ENCODE assay signal across 8 mouse cellular contexts in genomic region chr5:111228302-111229040, GRCm38 (mm10).
DNase-seq lines count a peak whose midpoint lies in the region; ATAC-seq and TF ChIP-seq lines count a peak whose summit lies in the region.

No protein-coding gene starts in this region.

- peak; percentile 50 to 62 for DNase-seq in left cerebral cortex, adult 18-20 months (ENCODE audit: low spot score in 2 of 2)
- no peak for DNase-seq in left cerebral cortex, adult 11 months (ENCODE audit: low spot score)
- no peak for DNase-seq in forebrain, embryonic 11.5 days (ENCODE audit: low spot score)
- DNase-seq in hindbrain, embryonic 14.5 days (ENCODE audit: low spot score), result no peak

- ATAC-seq in forebrain, embryonic 11.5 days (replicated peaks; ENCODE audit: low FRiP score), result no peak
- 0 out of 2 replicates have a peak, but pooled peaks have one; percentile 19 for ATAC-seq in hindbrain, embryonic 14.5 days (ENCODE audit: low FRiP score)
- ATAC-seq in limb, embryonic 12.5 days (ENCODE audit: insufficient number of reproducible peaks, insufficient read depth, low FRiP score, low TSS enrichment, low read depth), result no peak
- ATAC-seq in erythroid progenitor cell, adult 5-6 weeks (replicated peaks; ENCODE audit: low FRiP score, poor library complexity, severe bottlenecking), result no peak
- no peak for ATAC-seq in megakaryocyte, adult 5-6 weeks (ENCODE audit: poor library complexity, severe bottlenecking)

- no peak for TF ChIP-seq POLR2A in myocyte (IDR thresholded peaks at IDR 0.05; ENCODE audit: insufficient read length, low read depth)

- WGBS in forebrain, embryonic 11.5 days, result 53% methylated on average over 14 of the region's 14 CpGs
- WGBS in hindbrain, embryonic 14.5 days, result 18% methylated on average over 14 of the region's 14 CpGs
- 34% methylated on average over 14 of the region's 14 CpGs for WGBS in limb, embryonic 12.5 days

- H3K36me3 ChIP-seq in forebrain, embryonic 11.5 days (ENCODE audit: control insufficient read depth, insufficient read depth, low read length), result no peaks in the 10 kb centered on the region; the same call in 1 of the 2 replicates
- H3K36me3 ChIP-seq in hindbrain, embryonic 14.5 days (replicated peaks; ENCODE audit: control insufficient read depth, insufficient read depth), result peaks cover 71% of the 10 kb centered on the region
- H3K36me3 ChIP-seq in limb, embryonic 12.5 days, result peaks cover 60% of the 10 kb centered on the region
- peaks cover 4% of the 10 kb centered on the region for H3K36me3 ChIP-seq in myocyte (ENCODE audit: control insufficient read depth, insufficient read depth)

- H3K4me2 ChIP-seq in forebrain, embryonic 11.5 days (ENCODE audit: low read depth, low read length, severe bottlenecking), result no peak overlapping the region
- no peak overlapping the region for H3K4me2 ChIP-seq in hindbrain, embryonic 14.5 days (replicated peaks)
- H3K4me2 ChIP-seq in limb, embryonic 12.5 days, result peak overlapping the region; percentile 16; the same call in 1 of the 2 replicates
- H3K4me2 ChIP-seq in myocyte (ENCODE audit: low read depth), result peak overlapping the region; percentile 57

- H3K27me3 ChIP-seq in forebrain, embryonic 11.5 days (ENCODE audit: control insufficient read depth, insufficient read depth, low read length), result no peaks in the 10 kb centered on the region
- no peaks in the 10 kb centered on the region for H3K27me3 ChIP-seq in hindbrain, embryonic 14.5 days (ENCODE audit: control insufficient read depth, insufficient read depth, low read length)
- no peaks in the 10 kb centered on the region for H3K27me3 ChIP-seq in limb, embryonic 12.5 days
- no peaks in the 10 kb centered on the region for H3K27me3 ChIP-seq in myocyte (ENCODE audit: control insufficient read depth, insufficient read depth, insufficient read length)

- 0 out of 2 replicates have a peak overlapping the region, but pooled peaks have one; percentile 25 for H3K27ac ChIP-seq in forebrain, embryonic 11.5 days (ENCODE audit: low read depth, low read length)
- H3K27ac ChIP-seq in hindbrain, embryonic 14.5 days, result peak overlapping the region; percentile 65
- peak overlapping the region; percentile 51 for H3K27ac ChIP-seq in limb, embryonic 12.5 days

- no peak overlapping the region for H3K4me3 ChIP-seq in forebrain, embryonic 11.5 days (ENCODE audit: low read depth, low read length)
- no peak overlapping the region for H3K4me3 ChIP-seq in hindbrain, embryonic 14.5 days (replicated peaks; ENCODE audit: low read length)
- no peak overlapping the region for H3K4me3 ChIP-seq in limb, embryonic 12.5 days (replicated peaks)
- no peak overlapping the region for H3K4me3 ChIP-seq in myocyte

- H3ac ChIP-seq in myocyte (ENCODE audit: control insufficient read depth, insufficient read length), result no peak overlapping the region

- H3K4me1 ChIP-seq in forebrain, embryonic 11.5 days (replicated peaks; ENCODE audit: control insufficient read depth, insufficient read depth, low read length), result peaks cover 15% of the 10 kb centered on the region
- H3K4me1 ChIP-seq in hindbrain, embryonic 14.5 days (replicated peaks; ENCODE audit: control insufficient read depth, insufficient read depth, low read length), result peaks cover 43% of the 10 kb centered on the region
- H3K4me1 ChIP-seq in limb, embryonic 12.5 days (replicated peaks), result peaks cover 91% of the 10 kb centered on the region

- H3K9ac ChIP-seq in forebrain, embryonic 11.5 days (ENCODE audit: low read length), result no peak overlapping the region; the same call in 1 of the 2 replicates
- peak overlapping the region; percentile 16; the same call in 1 of the 2 replicates for H3K9ac ChIP-seq in hindbrain, embryonic 14.5 days
- no peak overlapping the region for H3K9ac ChIP-seq in limb, embryonic 12.5 days (replicated peaks)

- H3K79me2 ChIP-seq in myocyte (ENCODE audit: control insufficient read depth, insufficient read depth), result no peaks in the 10 kb centered on the region

- H3K9me3 ChIP-seq in forebrain, embryonic 11.5 days (ENCODE audit: control insufficient read depth, low read length), result no peaks in the 10 kb centered on the region
- no peaks in the 10 kb centered on the region for H3K9me3 ChIP-seq in hindbrain, embryonic 14.5 days (ENCODE audit: control insufficient read depth, low read length)
- H3K9me3 ChIP-seq in limb, embryonic 12.5 days, result no peaks in the 10 kb centered on the region

TF ChIP-seq in myocyte, 11 proteins besides CTCF, POLR2A, EP300 and RAD21:
- TF ChIP-seq CEBPB (IDR thresholded peaks at IDR 0.05; ENCODE audit: insufficient read depth, poor library complexity, severe bottlenecking) (0 out of 2 replicates have a peak, but pooled peaks have one; percentile 55), MYOD1 (IDR thresholded peaks at IDR 0.05; ENCODE audit: control insufficient read depth in 1 of 3, insufficient read length in 2 of 3, low read depth in 2 of 3) (peak in 1 of 3 experiments; percentile 5), MYOG (IDR thresholded peaks at IDR 0.05; ENCODE audit: control insufficient read depth in 1 of 3, insufficient read depth in 1 of 3, insufficient read length in 2 of 3, low read depth in 2 of 3) (peak in 1 of 3 experiments; percentile 26), REST (IDR thresholded peaks at IDR 0.05; ENCODE audit: insufficient read depth, insufficient read length) (no peak), USF1 (IDR thresholded peaks at IDR 0.05; ENCODE audit: low read depth) (no peak)

Comparison
In these comparisons a context has a peak if more than half of its experiments do, and no peak if none do; other contexts are left out.
1. DNase-seq: peak in left cerebral cortex, adult 18-20 months (2 of 2); none in left cerebral cortex, adult 11 months (single experiment), forebrain, embryonic 11.5 days (single experiment) and hindbrain, embryonic 14.5 days (single experiment).
2. H3K4me2 ChIP-seq: peak in limb, embryonic 12.5 days (single experiment) and myocyte (single experiment); none in forebrain, embryonic 11.5 days (single experiment) and hindbrain, embryonic 14.5 days (single experiment).
3. Peak in every context shown above with its lines, with median percentiles within 50 percentile points of each other: H3K27ac ChIP-seq.